Mouse (Mus musculus) cortical plate, adult 2 months (tissue): ENCODE measurements around the gene F12. TPM values are rescaled to one million over a fixed set of nuclear protein-coding genes. Genes with fewer than 3 reads are reported as not detected.

Experiments
- H3K27ac ChIP-seq: fragments of 200-500 bp; 2 replicates; pipeline ENCODE4 v1.5.1; 2012; ENCODE audit warnings: low read length, control low read depth, inconsistent platforms; ENCODE audit not compliant: insufficient read depth
- H3K4me1 ChIP-seq: fragments of 200-500 bp; 2 replicates; pipeline ENCODE4 v1.6.1; 2011; ENCODE audit warnings: low read length; ENCODE audit not compliant: control insufficient read depth, insufficient read depth
- H3K4me3 ChIP-seq: fragments of 200-500 bp; 2 replicates; pipeline ENCODE4 v1.5.1; 2011; ENCODE audit warnings: mild to moderate bottlenecking, low read length, control low read depth; ENCODE audit not compliant: insufficient read depth
- CTCF ChIP-seq: fragments of 200-500 bp; IDR thresholded peaks from 2 replicates; pipeline ENCODE4 v1.5.1; 2011; ENCODE audit warnings: mild to moderate bottlenecking, control low read depth, low read length; ENCODE audit not compliant: insufficient read depth; ENCODE audit errors: extremely low read depth
- POLR2A ChIP-seq: fragments of 200-500 bp; IDR thresholded peaks from 2 replicates; pipeline ENCODE4 v1.6.1; 2011; ENCODE audit warnings: mild to moderate bottlenecking, low read length, control low read depth; ENCODE audit not compliant: insufficient read depth; ENCODE audit errors: extremely low read depth
- polyA plus RNA-seq: library from polyadenylated mRNA; depleted of rRNA; stranded (reverse); fragments of >200 nt; gene quantifications from 2 replicates; pipeline ENCODE4 v1.2.3, GENCODE M21; 2012

Gene F12
- polyA plus RNA-seq, 1 experiment = 0.63 TPM

DNA sequence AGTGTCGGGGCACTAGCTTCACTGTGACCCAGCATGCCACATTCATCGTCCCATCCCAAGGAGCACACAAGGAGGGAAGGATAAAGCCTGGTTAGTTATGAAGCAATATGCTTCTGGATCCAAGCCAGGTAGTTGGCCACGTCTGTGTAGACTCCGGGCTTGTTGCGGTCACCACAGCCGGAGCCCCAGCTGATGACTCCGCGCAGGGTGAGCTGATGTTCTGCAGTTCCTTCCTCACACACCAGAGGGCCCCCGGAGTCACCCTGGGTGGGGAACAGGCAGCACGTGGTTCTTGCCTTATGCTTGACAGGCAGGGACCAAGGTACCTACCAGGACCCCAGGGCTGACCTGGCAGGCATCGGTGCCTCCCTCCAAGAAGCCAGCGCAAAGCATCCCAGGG, 8.6 kb downstream of the F12 start:
- Histone ChIP-seq H3K27ac (no peak overlapping the region), H3K4me3 (peak overlapping the region; percentile 3; the same call in 1 of the 2 replicates), H3K4me1 (no peaks in the 10 kb centered on the region)
- peak; percentile 75 for TF ChIP-seq CTCF
- TF ChIP-seq POLR2A = no peak

DNA sequence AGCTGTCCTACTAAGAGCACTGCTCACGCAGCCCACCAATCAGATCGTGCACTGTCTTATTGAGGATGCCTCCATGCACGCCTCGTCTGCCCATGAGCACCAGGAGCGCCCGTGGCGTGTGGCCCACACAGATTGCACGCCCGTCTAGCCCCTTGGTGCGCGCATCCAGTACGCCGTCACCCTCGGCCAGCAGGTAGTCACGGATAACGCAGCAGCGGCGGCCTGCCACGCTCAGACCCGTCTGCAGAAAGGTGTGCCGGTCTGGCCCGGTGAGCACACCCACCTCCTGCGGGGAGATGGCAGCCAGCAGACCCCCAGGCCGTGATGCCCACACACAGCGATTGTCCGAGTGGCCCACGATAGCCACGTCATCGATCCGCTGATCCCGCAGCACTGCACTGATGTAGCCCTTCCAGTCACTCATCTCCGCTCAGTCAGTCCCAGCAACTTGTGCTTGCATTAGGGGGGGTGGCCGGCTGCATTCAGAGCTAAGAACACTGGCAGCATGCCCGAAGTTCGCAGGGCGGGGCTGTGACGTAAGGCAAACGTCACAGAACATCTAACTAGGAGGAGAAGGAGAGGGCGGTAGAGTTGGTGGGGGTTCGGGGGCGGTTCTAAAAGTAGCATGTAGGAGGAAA, 11.7 kb downstream of the F12 start, which contains the start of gene Pfn3:
Pfn3 (minus strand) TSS at position 490 of the 638 bp plus-strand sequence.
- TF ChIP-seq CTCF (no peak), POLR2A (0 out of 2 replicates have a peak, but pooled peaks have one; percentile 31)
- no peaks in the 10 kb centered on the region for H3K4me1 ChIP-seq
- H3K4me3 ChIP-seq = peak within 1 kb of the TSS; percentile 32
- H3K27ac ChIP-seq = peak within 1 kb of the TSS; percentile 45; the same call in 1 of the 2 replicates

DNA sequence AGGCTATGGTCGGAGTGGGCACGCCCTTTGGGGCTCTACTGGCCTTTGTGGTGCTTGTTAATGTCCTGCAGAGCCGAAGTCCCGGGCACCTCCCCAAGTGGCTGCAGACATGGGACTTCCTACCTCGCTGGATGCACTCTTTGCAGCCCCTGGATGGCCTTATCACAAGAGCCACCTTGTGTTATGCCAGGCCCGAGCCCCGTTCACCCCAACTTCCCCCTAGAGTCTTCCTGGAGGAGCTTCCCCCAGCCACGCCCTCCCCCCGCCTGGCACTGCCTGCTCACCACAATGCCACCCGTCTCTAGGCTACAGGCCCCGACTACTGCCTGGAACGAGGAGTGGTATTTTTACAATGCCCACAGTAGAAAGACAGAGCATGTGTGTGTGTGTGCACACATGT, 13.3 kb downstream of the F12 start:
- TF ChIP-seq CTCF (no peak), POLR2A (no peak)
- Histone ChIP-seq H3K27ac (no peak overlapping the region), H3K4me3 (no peak overlapping the region), H3K4me1 (no peaks in the 10 kb centered on the region)

DNA sequence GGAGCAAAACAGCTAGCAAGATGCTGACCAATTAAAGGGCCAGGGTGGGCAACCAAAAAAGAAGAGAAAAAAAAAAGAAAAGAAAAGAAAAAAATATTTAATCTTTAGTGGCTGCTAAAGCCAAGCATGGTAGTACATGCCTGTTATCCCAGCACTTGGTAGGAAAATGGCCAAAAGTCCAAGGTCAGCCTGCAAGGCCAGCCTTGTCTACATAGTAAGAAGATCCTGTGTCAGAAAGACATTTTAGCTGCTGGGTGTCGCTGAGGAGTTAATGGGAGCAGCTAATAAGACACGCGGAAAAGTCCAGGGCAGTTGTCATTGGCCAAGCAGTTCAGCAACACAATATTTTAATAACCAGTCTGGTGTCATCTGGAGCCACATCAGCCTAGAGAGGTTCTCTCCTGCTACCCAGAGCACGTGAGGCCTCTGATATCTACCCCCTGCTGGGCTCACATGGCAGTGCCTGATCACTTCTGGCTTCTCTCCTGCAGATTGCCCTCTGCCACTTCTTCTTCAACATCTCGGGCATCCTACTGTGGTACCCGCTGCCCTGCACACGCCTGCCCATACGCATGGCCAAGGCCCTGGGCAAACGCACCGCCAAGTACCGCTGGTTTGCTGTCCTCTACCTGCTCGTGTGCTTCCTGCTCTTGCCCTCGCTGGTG, 13.8 kb downstream of the F12 start:
- Histone ChIP-seq H3K4me3 (no peak overlapping the region), H3K4me1 (no peaks in the 10 kb centered on the region), H3K27ac (no peak overlapping the region)
- TF ChIP-seq CTCF (no peak), POLR2A (no peak)

GRCm38 (mm10) chr13:55411826-55412225, 14.8 kb downstream of the F12 start:
- no peak overlapping the region for H3K4me3 ChIP-seq
- no peak for TF ChIP-seq POLR2A
- TF ChIP-seq CTCF = no peak
- H3K4me1 ChIP-seq = no peaks in the 10 kb centered on the region
- no peak overlapping the region for H3K27ac ChIP-seq

GRCm38 (mm10) chr13:55408546-55409120, 18.0 kb downstream of the F12 start:
- Histone ChIP-seq H3K4me1 (peaks cover 10% of the 10 kb centered on the region), H3K4me3 (no peak overlapping the region), H3K27ac (no peak overlapping the region)
- no peak for TF ChIP-seq POLR2A
- TF ChIP-seq CTCF = no peak

- Histone ChIP-seq H3K27ac (no peak overlapping the region), H3K4me3 (no peak overlapping the region), H3K4me1 (peaks cover 10% of the 10 kb centered on the region)
- TF ChIP-seq CTCF (no peak), POLR2A (no peak)
Observed at GRCm38 (mm10) chr13:55407341-55407740, 19.3 kb downstream of the F12 start.

DNA sequence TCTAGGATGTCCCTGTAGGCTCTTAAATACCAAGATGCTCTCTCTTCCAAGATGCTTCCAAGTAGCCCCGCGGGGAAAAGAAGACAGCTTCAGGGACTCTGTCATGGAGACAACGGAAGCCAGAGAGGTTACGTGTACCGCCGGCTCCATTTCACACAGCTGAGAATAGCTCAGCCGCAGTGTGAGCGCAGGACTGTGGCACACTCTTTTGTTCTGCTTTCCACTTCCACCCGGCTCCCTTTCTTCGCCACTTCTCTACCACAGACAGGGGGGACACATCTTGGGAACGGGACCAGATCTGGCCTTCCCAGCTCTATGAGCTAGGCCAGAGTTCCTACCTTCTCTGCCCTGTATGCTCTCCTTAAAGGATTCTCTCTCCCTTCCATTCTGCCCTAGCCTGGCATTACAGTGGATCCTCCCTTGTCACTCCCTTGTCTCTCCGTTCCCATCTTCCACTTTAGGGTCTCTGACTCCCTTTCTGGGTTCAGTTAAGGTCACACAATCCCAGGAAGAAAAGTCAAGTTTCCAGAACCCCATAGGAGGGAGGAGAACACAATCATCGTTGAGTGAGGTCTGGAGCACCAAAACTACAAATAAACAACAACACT, 20.7 kb downstream of the F12 start:
- H3K4me1 ChIP-seq = peaks cover 10% of the 10 kb centered on the region
- no peak overlapping the region for H3K27ac ChIP-seq
- H3K4me3 ChIP-seq = no peak overlapping the region
- TF ChIP-seq POLR2A = no peak
- TF ChIP-seq CTCF = no peak
